Mouse (Mus musculus): ENCODE data around the gene 1600014C23Rik. TPM values are rescaled to one million over a fixed set of nuclear protein-coding genes. Genes with fewer than 3 reads are reported as not detected.

The 1600014C23Rik gene
- total RNA-seq (2018; cell fraction: chromatin; rRNA removed) = not detected
- not detected for total RNA-seq (2018; cell fraction: cytosol; rRNA removed)
- not detected for total RNA-seq (2018; cell fraction: nucleus; rRNA removed)
- polyA plus RNA-seq (2018) = not detected in 3 replicates

DNA sequence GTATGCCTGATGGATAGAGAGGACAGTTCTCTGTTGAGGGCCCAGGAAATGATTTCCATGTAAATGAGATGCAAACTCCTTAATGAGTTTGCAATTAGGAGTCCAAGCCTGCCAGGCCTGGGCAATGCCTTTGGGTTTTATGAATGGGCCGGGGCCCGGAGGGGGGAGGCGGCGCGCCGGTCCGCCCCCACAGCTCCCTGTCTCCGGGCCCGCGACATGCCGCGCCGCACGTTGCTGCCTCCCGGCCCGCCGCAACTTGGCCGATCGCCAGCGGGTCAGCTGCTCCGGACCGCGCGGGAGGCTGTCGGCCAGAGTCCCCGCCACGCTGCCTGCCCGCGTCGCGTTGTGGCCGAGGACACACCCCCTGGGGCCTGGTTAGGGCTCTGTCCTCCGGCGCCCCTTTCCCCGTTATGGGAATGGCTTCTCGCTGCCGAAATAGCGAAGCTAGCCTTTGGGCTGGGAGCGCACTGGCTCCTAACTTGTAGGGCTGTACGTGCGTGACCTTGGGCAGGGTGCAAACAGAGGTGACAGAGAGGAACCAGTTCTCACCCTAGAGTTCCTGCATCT lies at the start of gene 1600014C23Rik:
TSS of gene 1600014C23Rik (minus strand) at position 110 of the 567 bp plus-strand sequence.
- Histone ChIP-seq H3K36me3 (ENCODE audit: inconsistent target) (no peaks in the 10 kb centered on the region), H3K4me3 (ENCODE audit: inconsistent target) (no peak within 1 kb of the TSS), H3K79me2 (ENCODE audit: inconsistent target) (no peaks in the 10 kb centered on the region), H3K27ac (peak within 1 kb of the TSS; percentile 76)
- WGBS (ENCODE audit: missing documents) = 11% methylated on average over 40 of the region's 41 CpGs

DNA sequence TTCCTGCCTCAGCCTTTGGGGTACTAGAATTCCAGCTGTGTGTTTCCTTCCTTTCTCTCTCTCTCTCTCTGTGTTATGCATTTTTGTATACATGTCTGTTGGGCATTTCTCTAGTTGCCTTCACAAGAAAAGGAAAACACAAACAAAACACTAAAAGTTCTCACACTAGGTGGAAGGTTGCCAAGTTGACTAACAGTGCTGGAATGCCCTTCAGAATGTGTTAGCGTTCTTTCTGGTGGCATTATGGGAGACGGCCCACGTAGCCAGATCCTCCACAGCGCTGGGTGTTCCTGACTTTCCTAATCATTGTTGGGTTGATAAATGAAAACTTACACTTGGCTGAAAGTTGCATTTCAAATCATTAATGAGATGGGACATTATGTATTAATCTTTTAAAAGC lies 44.8 kb upstream of the 1600014C23Rik start:
- no peaks in the 10 kb centered on the region for H3K36me3 ChIP-seq (ENCODE audit: inconsistent target)
- no peak overlapping the region for H3K27ac ChIP-seq
- WGBS (ENCODE audit: missing documents) = 98% methylated on average over 4 of the region's 4 CpGs
- no peaks in the 10 kb centered on the region for H3K79me2 ChIP-seq (ENCODE audit: inconsistent target)
- no peak overlapping the region for H3K4me3 ChIP-seq (ENCODE audit: inconsistent target)

DNA sequence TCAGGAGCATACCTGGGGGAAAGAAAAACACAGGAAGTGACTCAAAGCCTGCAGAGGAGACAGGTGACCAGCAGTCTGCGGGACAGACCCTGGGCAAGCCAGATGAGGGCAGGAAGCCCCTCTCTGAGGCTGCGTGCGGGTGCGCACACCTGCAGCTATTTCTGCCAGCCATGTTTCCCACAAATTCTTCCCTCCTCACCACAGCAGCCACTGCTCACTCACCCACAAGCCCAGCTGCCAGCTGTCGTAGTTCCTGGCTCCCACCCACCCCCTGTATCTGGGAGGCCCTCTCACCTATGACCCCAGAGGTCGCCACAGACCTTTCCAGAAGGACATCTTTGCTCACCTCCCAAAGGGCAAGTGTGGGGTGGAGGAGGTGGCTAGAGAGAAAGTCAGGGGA lies 43.8 kb upstream of the 1600014C23Rik start:
- H3K36me3 ChIP-seq (ENCODE audit: inconsistent target) = no peaks in the 10 kb centered on the region
- 56% methylated on average over 6 of the region's 6 CpGs for WGBS (ENCODE audit: missing documents)
- H3K27ac ChIP-seq = no peak overlapping the region
- no peaks in the 10 kb centered on the region for H3K79me2 ChIP-seq (ENCODE audit: inconsistent target)
- no peak overlapping the region for H3K4me3 ChIP-seq (ENCODE audit: inconsistent target)

DNA sequence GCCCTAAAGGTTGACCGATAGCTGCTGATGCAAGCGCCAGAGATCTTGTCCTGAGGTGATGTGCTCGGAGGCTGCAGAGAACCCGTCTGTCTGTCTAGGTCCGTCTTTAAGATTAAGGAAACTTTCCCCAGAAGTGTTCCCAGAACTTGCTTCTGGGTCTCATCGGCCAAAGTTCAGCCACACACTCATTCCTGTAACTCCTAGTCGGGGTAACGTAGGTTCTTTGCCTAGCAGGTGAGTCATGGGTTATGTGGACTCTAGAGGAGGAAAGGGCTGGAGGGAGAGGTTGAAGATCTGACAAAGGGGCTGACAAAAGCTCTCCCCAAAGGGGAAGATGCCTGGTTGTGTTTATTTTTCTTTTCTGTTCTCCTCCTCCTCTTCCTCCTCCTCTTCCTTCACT lies 42.5 kb upstream of the 1600014C23Rik start:
- no peaks in the 10 kb centered on the region for H3K36me3 ChIP-seq (ENCODE audit: inconsistent target)
- no peak overlapping the region for H3K27ac ChIP-seq
- 95% methylated on average over 8 of the region's 8 CpGs for WGBS (ENCODE audit: missing documents)
- H3K4me3 ChIP-seq (ENCODE audit: inconsistent target) = no peak overlapping the region
- H3K79me2 ChIP-seq (ENCODE audit: inconsistent target) = no peaks in the 10 kb centered on the region

- H3K27ac ChIP-seq = no peak overlapping the region
- H3K79me2 ChIP-seq (ENCODE audit: inconsistent target) = no peaks in the 10 kb centered on the region
- no peaks in the 10 kb centered on the region for H3K36me3 ChIP-seq (ENCODE audit: inconsistent target)
- no peak overlapping the region for H3K4me3 ChIP-seq (ENCODE audit: inconsistent target)
- WGBS (ENCODE audit: missing documents) = 91% methylated on average over 9 of the region's 9 CpGs
These were observed 41.8 kb upstream of the 1600014C23Rik start for GRCm38 (mm10) chr17:45775468-45775867.

DNA sequence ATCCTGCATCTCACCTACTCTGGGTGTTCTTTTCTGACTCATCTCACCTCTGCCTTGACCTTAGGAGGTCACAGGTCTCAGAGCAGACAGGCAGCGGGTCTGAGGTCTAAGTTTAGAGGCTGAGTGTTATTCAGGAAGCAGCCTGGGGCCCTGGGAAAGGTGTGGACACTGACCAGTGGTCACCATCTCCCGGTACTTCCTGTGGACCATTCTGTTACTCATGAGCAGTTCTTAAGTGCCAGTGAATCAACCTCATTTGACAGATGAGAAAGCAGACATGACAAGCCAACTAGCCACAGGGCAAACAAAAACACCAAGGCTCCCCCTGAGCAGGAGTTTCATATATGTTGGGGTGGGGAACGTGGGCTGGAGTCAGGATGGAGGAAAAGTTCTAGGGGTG lies 38.9 kb upstream of the 1600014C23Rik start:
- no peaks in the 10 kb centered on the region for H3K79me2 ChIP-seq (ENCODE audit: inconsistent target)
- 89% methylated on average over 3 of the region's 3 CpGs for WGBS (ENCODE audit: missing documents)
- H3K27ac ChIP-seq = no peak overlapping the region
- H3K4me3 ChIP-seq (ENCODE audit: inconsistent target) = no peak overlapping the region
- no peaks in the 10 kb centered on the region for H3K36me3 ChIP-seq (ENCODE audit: inconsistent target)

DNA sequence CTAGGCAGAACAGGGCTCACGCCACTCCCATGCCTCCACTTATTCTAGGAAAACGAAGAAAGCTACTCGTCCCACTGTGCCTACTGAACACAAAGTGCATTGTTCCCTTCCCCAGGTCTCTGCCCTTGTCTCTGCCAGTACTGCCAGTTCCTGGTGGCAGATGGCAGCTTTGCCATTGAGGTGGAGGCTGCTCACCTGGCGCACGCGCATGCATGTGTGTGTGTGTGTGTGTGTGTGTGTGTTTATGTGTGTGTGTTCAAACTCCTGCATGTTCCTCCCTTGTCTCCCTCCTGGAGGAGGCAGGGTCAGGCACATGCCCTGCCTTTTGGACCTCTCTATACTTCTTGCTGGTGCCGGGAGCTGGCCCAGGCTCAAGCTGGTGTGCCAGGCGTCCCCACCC lies 38.5 kb upstream of the 1600014C23Rik start:
- Histone ChIP-seq H3K4me3 (ENCODE audit: inconsistent target) (no peak overlapping the region), H3K27ac (no peak overlapping the region), H3K36me3 (ENCODE audit: inconsistent target) (no peaks in the 10 kb centered on the region), H3K79me2 (ENCODE audit: inconsistent target) (no peaks in the 10 kb centered on the region)
- over 99% methylated on average over 8 of the region's 8 CpGs for WGBS (ENCODE audit: missing documents)

DNA sequence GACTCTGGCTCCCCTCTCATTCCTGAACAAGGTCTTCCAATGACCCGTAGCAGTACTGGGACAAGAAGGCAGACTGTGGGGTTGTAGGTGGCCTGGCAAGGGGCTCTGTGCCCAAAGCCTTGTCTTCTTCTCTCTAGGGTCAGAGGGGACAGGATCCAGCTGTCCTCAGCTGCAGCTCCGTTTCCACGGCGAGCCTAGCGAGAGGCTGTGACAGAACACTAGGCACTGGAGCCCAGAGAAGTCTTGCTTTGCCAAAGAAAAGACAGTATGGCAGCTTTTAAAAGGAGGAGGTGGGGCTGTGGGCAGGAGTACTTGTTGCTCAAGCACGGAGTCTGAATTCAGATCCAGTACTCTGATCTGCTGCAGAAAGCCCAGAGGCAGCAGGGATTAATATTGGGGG lies 36.8 kb upstream of the 1600014C23Rik start:
- Histone ChIP-seq H3K27ac (no peak overlapping the region), H3K36me3 (ENCODE audit: inconsistent target) (no peaks in the 10 kb centered on the region), H3K79me2 (ENCODE audit: inconsistent target) (no peaks in the 10 kb centered on the region), H3K4me3 (ENCODE audit: inconsistent target) (no peak overlapping the region)
- WGBS (ENCODE audit: missing documents) = 89% methylated on average over 6 of the region's 6 CpGs

DNA sequence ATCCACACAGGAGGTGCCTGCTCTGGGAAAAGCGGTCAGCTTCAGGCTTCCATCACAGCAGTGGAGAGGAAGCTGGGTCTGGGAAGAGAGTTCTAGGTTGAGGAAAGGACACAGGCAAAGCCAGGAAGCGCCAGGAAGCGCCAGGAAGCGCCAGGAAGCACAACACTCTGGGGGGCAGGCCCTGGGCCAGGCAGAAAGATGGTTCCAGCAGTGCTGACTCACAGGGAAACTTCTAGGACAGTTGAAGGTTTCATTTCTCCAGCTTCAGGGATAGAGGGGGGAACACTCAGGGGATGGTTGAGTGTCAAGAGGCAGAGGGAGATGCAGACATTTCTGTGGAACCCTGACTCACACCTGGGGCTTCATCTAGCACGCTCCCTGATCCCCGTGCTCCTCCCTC lies 36.2 kb upstream of the 1600014C23Rik start:
- 79% methylated on average over 5 of the region's 6 CpGs for WGBS (ENCODE audit: missing documents)
- Histone ChIP-seq H3K79me2 (ENCODE audit: inconsistent target) (no peaks in the 10 kb centered on the region), H3K36me3 (ENCODE audit: inconsistent target) (no peaks in the 10 kb centered on the region), H3K27ac (no peak overlapping the region), H3K4me3 (ENCODE audit: inconsistent target) (no peak overlapping the region)

DNA sequence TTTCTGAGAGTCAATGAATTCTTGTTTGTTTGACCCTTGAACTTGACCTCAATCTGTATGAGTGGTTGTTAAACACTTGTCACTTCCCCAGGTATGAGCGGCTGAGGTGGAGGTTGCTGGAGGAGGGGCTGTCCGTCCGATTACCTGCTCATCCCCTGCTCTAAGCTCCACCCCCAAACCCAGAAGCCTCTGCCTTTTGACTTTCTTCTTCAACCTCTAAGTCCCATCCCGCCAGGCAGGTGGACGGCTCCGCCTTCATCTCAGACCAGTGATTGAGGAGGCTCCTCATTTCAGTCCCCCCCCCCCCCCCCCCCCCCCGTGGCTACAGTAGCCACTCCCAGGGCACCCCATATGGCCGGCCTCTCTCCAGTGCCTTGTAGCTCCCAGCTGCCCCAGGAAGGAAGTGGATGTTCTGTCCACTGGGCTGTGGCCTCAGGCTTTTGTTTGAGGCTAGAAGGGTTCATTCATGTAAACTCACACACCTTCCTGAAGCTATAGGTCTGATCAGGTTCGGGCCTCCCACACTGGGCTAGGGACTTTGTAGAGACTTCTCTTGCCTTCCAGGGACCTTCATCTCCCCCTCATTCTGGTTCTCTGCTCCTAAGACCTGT lies 34.0 kb upstream of the 1600014C23Rik start:
- no peaks in the 10 kb centered on the region for H3K36me3 ChIP-seq (ENCODE audit: inconsistent target)
- H3K79me2 ChIP-seq (ENCODE audit: inconsistent target) = no peaks in the 10 kb centered on the region
- H3K4me3 ChIP-seq (ENCODE audit: inconsistent target) = no peak overlapping the region
- 73% methylated on average over 5 of the region's 9 CpGs for WGBS (ENCODE audit: missing documents)
- peak overlapping the region; percentile 79 for H3K27ac ChIP-seq

GRCm38 (mm10) chr17:45766735-45767535 lies 33.3 kb upstream of the 1600014C23Rik start:
- WGBS (ENCODE audit: missing documents) = 26% methylated on average over 12 of the region's 12 CpGs
- Histone ChIP-seq H3K36me3 (ENCODE audit: inconsistent target) (no peaks in the 10 kb centered on the region), H3K4me3 (ENCODE audit: inconsistent target) (no peak overlapping the region), H3K79me2 (ENCODE audit: inconsistent target) (no peaks in the 10 kb centered on the region), H3K27ac (peak overlapping the region; percentile 79)

- H3K27ac ChIP-seq = peak overlapping the region; percentile 79; the same call in 1 of the 2 replicates
- WGBS (ENCODE audit: missing documents) = 100% methylated on average over 2 of the region's 3 CpGs
- no peaks in the 10 kb centered on the region for H3K36me3 ChIP-seq (ENCODE audit: inconsistent target)
- no peak overlapping the region for H3K4me3 ChIP-seq (ENCODE audit: inconsistent target)
- H3K79me2 ChIP-seq (ENCODE audit: inconsistent target) = no peaks in the 10 kb centered on the region
These were observed 32.3 kb upstream of the 1600014C23Rik start for GRCm38 (mm10) chr17:45765914-45766313.

DNA sequence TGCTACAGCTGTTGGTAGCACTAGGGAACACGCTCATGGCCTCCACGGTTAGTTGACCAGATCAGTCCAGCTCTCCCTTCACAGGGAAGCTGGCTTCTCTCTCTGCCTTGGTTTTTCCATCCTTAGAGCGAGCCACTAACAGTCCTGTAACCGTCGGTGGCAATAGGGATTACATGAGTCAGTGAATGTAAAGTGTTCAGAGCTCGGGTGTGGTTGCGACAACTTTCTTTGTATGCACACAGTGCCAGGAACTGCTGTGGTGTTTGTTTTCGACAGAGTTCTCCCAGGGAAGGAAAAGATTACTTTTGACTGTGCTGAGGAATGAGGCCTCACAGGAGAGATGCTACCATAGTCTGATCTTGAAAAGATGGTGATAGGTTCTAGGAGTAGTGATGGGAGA lies 29.5 kb upstream of the 1600014C23Rik start:
- 86% methylated on average over 8 of the region's 8 CpGs for WGBS (ENCODE audit: missing documents)
- Histone ChIP-seq H3K79me2 (ENCODE audit: inconsistent target) (no peaks in the 10 kb centered on the region), H3K36me3 (ENCODE audit: inconsistent target) (no peaks in the 10 kb centered on the region), H3K4me3 (ENCODE audit: inconsistent target) (no peak overlapping the region), H3K27ac (no peak overlapping the region)

- Histone ChIP-seq H3K27ac (no peak overlapping the region), H3K79me2 (ENCODE audit: inconsistent target) (no peaks in the 10 kb centered on the region), H3K36me3 (ENCODE audit: inconsistent target) (no peaks in the 10 kb centered on the region), H3K4me3 (ENCODE audit: inconsistent target) (no peak overlapping the region)
- 100% methylated on average over 3 of the region's 3 CpGs for WGBS (ENCODE audit: missing documents)
These were observed 28.3 kb upstream of the 1600014C23Rik start for GRCm38 (mm10) chr17:45761902-45762301.
